Mouse (Mus musculus): ENCODE measurements around the gene Ppp3r1.

Ppp3r1 gene

DNA sequence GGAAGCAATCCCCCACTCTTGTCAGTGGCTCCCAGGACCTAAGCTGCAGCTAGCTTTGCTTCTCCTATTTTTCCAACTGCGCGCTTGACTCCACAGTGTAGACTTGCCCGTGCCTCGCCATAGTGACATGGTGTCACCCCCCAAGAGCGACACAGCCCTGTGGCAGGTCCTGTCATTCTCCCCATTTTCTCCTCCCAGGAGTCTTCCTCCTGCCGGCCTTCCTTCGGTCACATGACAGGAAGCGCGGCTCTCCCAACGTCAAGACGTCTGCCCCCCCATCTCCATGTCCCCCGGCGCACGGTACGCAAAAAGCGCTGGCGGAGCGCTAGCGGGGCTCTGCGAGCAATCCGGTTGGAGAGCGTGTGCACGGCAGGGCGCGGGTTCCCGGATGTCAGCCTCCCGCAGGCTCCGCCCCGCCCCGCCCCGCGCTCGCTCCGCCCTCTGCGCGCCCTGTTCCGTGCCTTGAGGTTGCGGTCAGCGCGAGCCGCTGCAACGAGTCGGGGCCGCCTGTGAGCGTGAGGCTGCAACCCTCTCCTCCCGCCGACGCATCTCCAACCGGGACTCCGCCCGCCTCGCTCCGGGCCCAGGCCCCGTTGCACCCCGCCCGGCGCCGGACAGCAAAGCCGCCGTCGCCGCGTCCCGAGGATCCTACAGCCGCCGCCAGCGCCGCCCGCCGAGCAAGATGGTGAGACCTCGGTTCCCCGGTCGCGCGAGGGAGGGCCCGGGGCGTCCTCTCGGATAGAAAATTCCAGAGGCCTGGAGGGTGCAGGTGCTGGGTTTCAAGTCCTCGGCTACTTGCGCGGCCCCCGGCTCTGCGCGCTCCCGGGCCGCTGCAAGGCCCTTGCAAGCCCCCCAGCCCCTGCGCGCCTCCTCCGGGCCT is at the start of gene Ppp3r1:
Ppp3r1 (plus strand) TSS at position 406 of the 880 bp plus-strand sequence.
- peak; percentile 95 for DNase-seq (ENCODE audit: low spot score)

GRCm38 (mm10) chr11:17112419-17113090 is 46.5 kb upstream of the Ppp3r1 start:
- DNase-seq (ENCODE audit: low spot score) = no peak

GRCm38 (mm10) chr11:17126418-17126817 is 32.6 kb upstream of the Ppp3r1 start:
- DNase-seq (ENCODE audit: low spot score) = no peak

- DNase-seq (ENCODE audit: low spot score) = no peak
Measured at GRCm38 (mm10) chr11:17135638-17136037, 23.4 kb upstream of the Ppp3r1 start.

DNA sequence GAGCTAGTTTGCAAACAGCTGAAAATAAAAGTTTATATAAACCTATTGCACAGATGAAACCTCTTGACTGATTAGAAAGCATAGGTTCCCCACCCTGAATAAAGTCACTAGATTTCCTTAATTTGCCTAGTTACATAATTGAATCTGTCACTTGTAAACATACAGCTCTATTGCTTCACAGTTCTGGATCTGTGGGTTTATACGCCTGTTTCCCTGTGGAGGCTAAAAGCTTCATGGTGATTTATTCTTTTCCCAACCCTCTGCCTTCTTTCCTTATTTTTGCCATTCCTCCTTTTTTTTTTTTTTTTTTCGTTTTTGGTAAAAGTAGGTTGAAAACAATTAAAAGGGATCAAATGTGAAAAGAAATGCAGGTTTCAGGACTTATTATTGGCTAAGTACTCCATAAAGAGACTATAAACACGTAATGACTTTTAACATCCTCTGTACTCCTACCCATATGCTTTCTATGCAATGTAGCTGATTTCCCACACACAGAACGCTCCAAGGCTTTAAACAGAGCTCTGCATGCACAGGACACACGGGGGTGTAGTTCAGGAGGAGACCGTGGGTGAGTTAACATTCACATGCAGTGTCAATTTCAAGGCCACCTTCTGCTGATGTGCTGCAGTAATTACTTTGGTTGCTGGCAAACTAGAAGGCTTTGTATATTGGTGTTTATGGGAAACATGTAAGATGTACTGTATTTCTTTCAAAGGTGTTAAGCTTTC is 20.6 kb upstream of the Ppp3r1 start:
- no peak for DNase-seq (ENCODE audit: low spot score)

DNA sequence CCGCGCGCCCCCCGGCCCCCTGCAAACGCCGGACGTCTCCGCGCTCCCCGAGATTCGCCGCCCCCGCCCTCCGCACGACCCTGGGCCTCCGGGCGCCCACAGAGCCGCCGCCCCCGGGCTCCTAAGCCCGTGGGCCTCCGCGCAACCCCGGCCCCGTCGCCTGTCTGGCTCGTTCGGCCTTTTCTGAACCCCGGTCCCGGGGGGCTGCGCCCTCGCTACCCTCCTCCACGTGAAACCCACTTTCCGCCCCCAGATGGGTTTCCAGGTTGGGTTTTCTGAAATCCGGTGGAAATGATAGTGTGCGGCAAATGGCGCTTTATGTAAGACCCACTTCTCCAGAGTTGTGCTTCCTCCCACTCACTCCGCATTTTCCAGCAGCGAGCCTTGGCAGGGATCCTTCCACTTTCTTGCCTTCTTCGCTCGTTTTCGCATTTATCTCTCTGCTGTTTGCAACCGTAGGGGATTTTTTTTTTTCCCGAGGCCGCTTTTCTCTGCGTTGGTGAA is 727 bp downstream of the Ppp3r1 start:
- DNase-seq (ENCODE audit: low spot score) = peak; percentile 40

DNA sequence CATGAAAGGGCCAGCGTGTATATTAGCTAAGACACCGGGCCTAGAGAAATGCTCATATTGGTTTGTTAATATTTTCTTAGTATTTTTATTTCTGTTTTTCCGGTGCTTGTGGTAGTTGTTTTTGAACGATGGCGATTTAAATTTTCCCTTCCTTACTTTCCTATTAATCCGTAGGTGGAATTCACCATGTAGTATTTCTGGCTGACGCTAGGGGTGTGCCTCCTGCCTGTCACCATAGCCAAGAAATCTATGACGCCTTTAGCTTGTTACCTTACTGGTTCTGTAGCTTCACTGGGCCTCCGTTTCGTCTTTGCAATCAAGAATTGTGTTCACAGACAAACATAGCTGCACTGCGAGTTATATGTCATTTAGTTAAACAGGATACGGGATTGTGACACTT is 1.2 kb downstream of the Ppp3r1 start:
- peak; percentile 76 for DNase-seq (ENCODE audit: low spot score)

- no peak for DNase-seq (ENCODE audit: low spot score)
Measured at GRCm38 (mm10) chr11:17163956-17164355, 4.9 kb downstream of the Ppp3r1 start.

DNA sequence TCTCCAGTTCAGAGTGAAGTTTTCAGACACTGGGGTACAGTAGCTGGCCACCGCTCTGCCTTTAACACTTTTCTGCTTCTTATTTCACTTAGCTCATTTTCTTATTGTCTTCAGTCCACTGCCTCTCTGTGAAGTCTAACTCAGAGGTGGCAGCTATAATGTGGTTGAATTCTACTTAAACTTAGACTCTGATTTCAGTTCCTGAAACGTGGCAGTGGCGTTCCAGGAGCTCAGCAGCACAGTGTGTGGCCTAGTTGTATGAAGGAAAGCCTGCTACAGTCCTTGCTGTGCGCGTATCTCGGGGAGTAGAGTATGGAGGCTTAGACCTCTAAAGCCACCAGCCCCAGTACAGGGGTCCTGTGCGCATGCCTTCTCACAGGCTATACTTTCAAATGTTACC is 7.6 kb downstream of the Ppp3r1 start:
- no peak for DNase-seq (ENCODE audit: low spot score)

GRCm38 (mm10) chr11:17169262-17169661 is 10.2 kb downstream of the Ppp3r1 start:
- DNase-seq (ENCODE audit: low spot score) = no peak

DNA sequence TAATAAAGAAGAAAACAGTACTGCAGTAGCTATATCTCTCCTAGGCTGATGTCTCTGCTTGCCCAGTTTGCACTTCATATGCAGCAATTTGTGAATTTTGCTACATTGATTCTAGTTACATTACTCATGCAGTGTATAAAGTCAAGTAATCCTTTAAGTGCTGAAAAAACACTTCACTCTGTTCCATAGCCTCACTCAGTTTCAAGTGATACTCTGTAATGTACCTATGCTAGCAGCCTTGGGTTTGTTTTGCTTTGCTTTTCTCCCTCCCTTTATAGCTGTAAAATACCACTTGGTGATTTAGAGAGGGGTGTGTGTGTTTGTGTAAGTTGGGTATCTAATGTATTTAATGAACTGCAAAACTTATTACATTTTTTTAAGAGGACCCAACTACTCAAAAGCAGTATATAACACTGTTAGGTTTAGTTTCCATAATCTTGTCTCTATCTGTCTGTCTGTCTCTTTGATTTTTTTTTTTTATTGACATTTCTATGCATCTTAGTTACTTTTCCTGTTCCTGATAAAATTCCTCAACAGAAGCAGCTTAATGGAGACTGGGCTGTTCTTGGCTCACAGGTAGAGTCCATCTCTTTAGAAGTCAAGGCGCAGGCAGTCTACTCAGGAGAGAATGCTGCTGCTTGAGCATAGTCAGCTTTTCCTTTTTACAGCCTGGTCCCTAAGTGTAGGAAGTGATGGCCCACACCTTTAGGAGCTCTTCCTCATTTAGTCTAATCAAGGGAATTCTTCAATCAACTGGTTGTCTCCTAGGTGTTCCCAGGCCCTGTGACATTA is 12.1 kb downstream of the Ppp3r1 start:
- DNase-seq (ENCODE audit: low spot score) = no peak

- no peak for DNase-seq (ENCODE audit: low spot score)
Measured at GRCm38 (mm10) chr11:17172300-17172699, 13.2 kb downstream of the Ppp3r1 start.

DNA sequence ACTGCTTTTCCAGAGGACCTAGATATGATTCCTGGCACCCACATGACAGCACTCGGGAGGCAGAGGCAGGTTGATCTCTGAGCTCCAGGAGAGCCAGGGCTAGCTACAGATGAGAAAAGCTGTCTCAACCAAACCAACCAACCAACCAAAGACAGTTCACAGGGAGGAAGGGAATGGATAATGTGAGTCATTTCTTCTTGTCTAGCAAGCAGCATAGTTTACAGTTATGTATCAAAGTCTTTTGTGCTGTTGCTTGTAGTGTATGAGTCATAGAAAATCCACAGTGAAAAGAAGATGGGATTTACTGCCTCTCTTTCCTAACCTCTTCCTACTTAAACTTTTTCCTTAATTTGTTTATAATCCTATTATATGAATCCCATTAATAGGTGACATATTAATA is 17.6 kb downstream of the Ppp3r1 start:
- no peak for DNase-seq (ENCODE audit: low spot score)

GRCm38 (mm10) chr11:17180753-17181152 is 21.7 kb downstream of the Ppp3r1 start:
- DNase-seq (ENCODE audit: low spot score) = no peak

DNA sequence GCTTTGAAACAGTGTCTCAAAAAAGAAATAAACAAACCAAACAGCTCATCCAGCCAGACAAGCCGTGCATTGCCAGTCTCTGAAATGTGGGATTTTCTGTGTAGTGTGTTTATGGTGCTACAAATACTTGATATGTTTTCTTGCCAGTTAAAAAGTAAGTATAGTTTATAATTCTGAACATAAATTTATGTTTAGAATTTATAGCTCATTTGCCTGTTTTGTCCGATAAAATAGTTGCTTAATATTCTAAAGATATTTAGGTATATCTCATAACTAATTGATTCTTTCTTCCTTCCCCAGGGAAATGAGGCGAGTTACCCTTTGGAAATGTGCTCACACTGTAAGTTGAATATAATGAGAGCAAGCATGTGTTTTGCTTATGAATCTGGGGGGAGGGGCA is 22.7 kb downstream of the Ppp3r1 start, which contains the start of gene Wdr92:
Wdr92 (plus strand) TSS at position 301 of the 400 bp plus-strand sequence.
- no peak for DNase-seq (ENCODE audit: low spot score)

GRCm38 (mm10) chr11:17183165-17183564 is 24.1 kb downstream of the Ppp3r1 start:
- no peak for DNase-seq (ENCODE audit: low spot score)

- DNase-seq (ENCODE audit: low spot score) = no peak
Measured at GRCm38 (mm10) chr11:17187649-17188048, 28.6 kb downstream of the Ppp3r1 start.

DNA sequence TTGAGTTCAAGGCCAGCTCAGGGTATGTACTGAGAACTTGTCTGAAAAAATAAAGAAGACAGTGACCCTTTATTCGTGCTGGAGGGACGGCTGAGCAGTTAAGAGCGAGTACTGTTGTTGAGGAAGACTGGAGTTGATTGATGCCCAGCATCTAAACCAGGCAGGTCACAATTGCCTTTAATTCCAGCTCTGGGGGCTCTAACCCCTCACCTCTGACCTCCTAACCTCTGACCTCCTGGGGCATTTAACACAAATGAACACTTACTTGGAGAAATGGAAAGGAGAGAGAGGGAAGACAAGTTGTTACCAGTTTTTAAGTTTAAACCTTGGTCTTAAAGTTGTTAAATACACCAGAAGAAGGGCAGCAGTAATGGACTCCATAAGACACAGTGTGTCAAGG is 29.7 kb downstream of the Ppp3r1 start:
- DNase-seq (ENCODE audit: low spot score) = no peak

- peak; percentile 77 for DNase-seq (ENCODE audit: low spot score)
Measured at GRCm38 (mm10) chr11:17192151-17192844, 33.2 kb downstream of the Ppp3r1 start.

DNA sequence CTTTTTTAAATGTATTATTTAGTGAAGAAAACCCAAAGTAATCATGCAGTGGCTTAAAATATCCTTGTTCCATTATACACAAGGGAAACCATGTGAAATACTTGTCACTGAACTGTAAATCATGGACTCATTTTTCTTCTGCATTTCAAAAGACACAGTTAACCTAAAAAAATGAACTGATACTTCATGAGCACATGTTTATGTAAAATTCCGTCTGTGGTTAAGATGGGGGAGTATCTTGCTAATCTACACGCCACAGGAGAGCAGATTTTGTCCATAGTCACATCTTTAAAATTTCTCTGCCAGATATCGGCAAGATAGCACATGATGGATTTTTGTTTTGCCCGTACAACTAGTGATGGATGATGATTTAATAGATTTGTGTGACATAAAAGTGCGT is 40.1 kb downstream of the Ppp3r1 start:
- no peak for DNase-seq (ENCODE audit: low spot score)

Data from T-cell, adult 2 months (primary cell).